Mouse (Mus musculus): Measurements from ENCODE around the gene Ccdc92b.

- no peak for TF ChIP-seq NELFE (IDR thresholded peaks at IDR 0.05; ENCODE audit: low read depth, low read length)
- TF ChIP-seq CTCF (conservative IDR thresholded peaks at IDR 0.05 in 1 of 2, IDR thresholded peaks at IDR 0.05 in 1 of 2; ENCODE audit: low read depth in 2 of 2, low read length in 2 of 2) = no peak
- no peak for TF ChIP-seq SMC3 (IDR thresholded peaks at IDR 0.05; ENCODE audit: low read depth, low read length)
- no peak for TF ChIP-seq USF1 (IDR thresholded peaks at IDR 0.05; ENCODE audit: low read depth, low read length)
- TF ChIP-seq USF2 (conservative IDR thresholded peaks at IDR 0.05; ENCODE audit: low read depth, low read length) = no peak
- no peak for TF ChIP-seq POLR2A (IDR thresholded peaks at IDR 0.05; ENCODE audit: low read depth, low read length)
- no peak for TF ChIP-seq RAD21 (IDR thresholded peaks at IDR 0.05; ENCODE audit: low read depth, low read length)
Measured at GRCm38 (mm10) chr11:74648676-74649075, 29.3 kb downstream of the Ccdc92b start.

Data from CH12.LX (cell line).